Mouse (Mus musculus) megakaryocyte, embryonic 14.5 days (primary cell): ENCODE data around the gene Thumpd1.

Experiments
- FLI1 ChIP-seq: IDR thresholded peaks from 2 replicates; pipeline ENCODE4 v1.6.1; 2012; ENCODE audit warnings: low read length, inconsistent platforms, mixed read lengths
- GATA1 ChIP-seq: IDR thresholded peaks from 3 replicates; pipeline ENCODE4 v1.6.1; 2012; ENCODE audit warnings: mixed read lengths, low read length, inconsistent platforms, borderline replicate concordance

- TF ChIP-seq GATA1 (no peak), FLI1 (no peak)
Observed at GRCm38 (mm10) chr7:119753696-119754095, 33.1 kb upstream of the Thumpd1 start.
